Mouse (Mus musculus) right cerebral cortex, postnatal 36 days (tissue): Measurements from ENCODE around the gene Kif21b.

ENCODE experiments used
- DNase-seq, 2 experiments: peaks; one replicate each; pipeline ENCODE4 v3.0.0; 2022; ENCODE audit warnings: low spot score in 2 of 2, mixed read lengths in 1 of 2

The Kif21b gene

GRCm38 (mm10) chr1:136128944-136129589, 2.1 kb upstream of the Kif21b start:
- DNase-seq = no peak

- DNase-seq = no peak
Observed at GRCm38 (mm10) chr1:136130107-136130506, 1.1 kb upstream of the Kif21b start.

DNA sequence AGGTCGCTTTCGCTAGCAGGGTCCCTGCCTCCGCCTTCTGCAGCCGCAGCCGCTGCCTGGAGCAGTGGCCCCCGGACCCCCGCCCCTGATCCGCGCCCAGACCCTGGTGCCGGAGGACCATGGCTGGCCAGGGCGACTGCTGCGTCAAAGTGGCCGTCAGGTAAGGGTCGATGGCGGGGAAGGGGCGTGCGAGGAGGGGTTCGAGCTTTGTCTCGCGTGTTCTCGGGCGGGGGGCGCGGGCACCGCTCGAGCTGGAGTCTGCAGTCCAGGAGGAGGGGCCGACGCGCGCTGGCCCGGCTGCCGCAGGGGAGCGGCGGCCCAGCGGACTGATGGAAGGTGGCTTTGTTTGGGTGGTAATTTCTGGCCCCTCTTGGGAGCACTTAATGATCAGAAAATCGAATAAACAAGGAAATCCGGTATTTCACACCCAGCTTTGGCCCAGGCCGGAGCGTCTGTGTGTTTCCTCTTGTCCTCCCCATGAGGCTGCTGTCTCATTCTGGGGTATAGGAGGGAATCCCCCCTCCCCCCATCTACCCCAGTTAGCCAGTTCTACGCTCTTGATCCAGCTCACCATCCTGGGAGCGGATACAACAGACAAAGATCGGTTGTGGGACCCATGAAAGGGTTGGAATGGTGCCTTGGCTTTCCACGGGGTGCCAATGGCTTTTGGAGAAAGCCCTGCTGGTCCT, 558 bp downstream of the Kif21b start:
- DNase-seq = no peak

DNA sequence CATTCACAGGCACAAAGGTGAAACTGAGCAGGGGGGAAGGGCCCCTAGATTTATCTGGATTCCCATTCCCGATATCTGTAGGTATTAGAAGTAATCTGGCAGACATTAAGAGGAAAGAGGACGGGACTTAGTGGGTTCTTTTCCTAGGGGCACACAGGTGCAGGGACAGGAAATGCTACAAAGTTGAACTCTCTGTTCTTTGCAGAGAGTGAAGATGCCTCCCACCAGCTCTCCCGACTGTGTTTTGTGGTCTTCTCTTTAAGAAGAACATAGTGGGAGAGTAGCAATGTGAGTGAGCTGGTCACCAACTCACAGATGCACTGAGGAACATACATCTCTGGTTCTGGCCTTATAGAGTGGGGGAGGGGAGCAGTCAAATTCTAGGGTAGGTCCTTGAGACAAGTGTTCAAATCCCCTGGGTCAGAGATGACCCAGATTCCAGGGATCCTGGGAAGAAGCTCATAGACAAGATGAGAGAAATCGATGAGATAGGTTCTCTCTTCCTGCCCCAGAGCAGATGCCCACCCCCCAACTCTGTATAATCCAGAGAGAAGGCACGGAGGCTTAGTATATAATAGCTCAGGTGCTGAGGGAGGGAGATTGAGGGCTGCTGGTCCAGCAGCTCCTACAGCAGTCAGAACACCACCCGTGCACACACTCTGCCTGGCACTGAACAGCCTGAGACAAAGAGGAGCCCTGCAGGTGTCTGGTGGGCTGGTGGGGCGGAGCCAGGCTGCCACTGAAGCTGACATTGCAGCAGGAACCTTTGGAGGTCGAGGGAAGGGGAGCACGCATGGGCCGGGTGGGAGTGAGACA, 1.4 kb downstream of the Kif21b start:
- no peak for DNase-seq

DNA sequence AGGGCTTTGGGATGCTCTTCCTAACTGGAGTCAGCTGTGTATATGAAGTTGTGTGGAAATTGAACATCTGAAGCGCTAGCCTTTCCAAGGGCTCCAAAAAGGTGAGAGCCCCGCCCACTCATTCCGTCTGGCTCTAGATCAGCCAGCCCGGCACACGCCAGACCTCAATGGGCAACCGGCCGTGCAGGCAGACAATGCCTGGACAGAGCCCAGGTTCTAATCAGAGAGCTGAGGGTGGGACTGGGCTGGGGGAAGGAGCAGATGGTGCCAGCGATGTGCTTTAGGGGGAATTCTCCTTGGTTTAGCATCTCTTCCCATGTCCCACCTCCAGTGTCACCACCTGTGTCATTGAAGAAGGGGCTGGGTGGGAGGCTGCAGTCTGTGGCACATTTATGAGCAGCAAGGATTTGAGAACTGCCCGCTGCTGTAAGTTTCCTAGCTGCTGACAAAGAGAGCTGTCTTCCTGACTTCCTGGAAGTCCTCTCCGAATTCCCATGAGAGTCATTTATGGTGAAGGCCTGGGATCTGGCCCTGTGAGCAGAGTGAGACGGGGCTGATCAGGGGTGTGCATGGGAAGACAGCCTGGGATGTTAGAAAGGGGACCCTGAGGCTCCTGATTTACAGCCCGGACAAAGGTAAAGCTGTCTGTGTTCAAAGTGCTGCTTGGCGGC, 2.5 kb downstream of the Kif21b start:
- no peak for DNase-seq

GRCm38 (mm10) chr1:136134547-136134946, 3.4 kb downstream of the Kif21b start:
- no peak for DNase-seq

DNA sequence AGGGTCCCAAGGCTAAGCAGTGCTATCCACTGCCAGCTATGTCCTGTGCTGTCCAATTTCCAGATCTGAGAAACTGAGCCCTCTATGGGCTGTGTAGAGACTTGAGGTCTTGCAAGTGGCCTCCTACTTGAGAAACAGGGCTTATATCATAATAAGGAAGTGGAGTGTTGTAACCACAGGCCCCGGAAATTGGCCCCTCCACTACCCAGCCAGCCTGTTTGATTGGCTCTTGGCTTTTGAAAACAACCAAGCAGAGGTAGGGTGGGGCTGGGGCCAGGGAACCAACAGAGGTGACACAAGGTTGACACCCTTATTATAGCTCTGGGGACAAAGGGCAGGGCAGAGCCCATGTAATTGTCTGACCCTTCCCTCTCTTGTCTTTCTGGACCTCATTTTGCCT, 3.9 kb downstream of the Kif21b start:
- no peak for DNase-seq

DNA sequence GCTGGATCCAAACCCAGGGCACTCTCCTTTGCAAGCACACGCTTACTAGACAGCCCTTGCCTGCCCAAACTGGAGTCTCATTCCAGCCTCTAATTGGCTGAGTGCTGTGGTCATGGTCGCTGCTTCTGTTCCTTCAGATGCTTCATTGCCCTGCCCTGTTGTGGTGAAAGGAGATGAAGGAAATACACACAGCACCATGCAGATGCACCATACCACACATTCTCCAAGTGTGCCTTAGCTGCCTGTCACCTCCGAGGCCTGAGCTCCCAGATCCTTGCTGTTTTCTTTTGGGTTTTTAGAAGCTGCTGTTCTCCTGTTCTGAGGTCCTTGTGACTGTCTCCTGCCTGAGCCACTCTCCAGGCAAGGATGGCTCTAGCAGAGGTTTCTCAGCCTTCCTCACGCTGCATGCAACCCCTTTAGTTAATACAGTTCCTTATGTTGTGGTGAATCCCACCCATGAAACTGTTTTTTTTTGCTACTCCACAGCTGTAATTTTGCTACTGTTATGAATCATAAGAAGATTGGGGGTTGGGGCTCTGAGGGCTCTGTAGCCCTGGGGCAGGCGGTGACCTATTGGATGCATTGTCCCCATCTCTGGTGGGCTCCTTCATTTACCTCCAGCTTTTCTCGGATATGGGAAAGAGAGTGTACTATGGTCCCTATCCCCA, 4.7 kb downstream of the Kif21b start:
- DNase-seq = no peak

- no peak for DNase-seq
Observed at GRCm38 (mm10) chr1:136136547-136136946, 5.4 kb downstream of the Kif21b start.

- DNase-seq = no peak
Observed at GRCm38 (mm10) chr1:136137071-136137531, 5.9 kb downstream of the Kif21b start.

GRCm38 (mm10) chr1:136137575-136137974, 6.4 kb downstream of the Kif21b start:
- DNase-seq = no peak

DNA sequence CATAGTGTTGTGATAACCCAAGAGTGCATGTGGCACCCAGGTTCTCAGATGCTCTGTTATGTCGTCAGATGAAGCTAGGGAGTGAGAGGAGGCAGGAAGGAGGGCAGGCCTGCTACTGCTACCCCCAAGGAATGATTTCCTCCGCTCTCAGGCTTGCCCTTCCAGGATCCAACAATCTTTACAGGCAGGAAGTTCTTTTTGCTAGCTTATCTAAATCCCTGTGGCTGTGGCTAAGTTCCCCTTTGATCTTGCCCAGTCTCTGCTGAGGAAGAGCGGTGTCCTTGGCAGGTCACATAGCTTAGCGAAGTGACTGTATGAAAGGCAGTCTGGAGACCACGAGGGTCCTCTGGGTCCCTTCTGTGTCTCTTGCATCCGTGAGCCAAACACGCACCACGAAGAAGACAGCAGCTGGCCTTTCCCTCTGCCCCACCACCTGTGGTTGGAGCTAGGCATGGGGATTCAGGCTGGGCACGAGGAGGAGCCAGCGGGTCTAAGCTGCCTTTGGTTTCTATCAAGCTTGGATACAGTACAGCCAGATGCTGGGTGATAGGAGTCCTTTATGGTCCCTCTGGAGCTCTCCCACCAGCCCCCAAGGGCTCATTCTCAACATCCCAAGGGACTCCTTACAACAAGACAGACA, 7.1 kb downstream of the Kif21b start:
- DNase-seq = no peak

DNA sequence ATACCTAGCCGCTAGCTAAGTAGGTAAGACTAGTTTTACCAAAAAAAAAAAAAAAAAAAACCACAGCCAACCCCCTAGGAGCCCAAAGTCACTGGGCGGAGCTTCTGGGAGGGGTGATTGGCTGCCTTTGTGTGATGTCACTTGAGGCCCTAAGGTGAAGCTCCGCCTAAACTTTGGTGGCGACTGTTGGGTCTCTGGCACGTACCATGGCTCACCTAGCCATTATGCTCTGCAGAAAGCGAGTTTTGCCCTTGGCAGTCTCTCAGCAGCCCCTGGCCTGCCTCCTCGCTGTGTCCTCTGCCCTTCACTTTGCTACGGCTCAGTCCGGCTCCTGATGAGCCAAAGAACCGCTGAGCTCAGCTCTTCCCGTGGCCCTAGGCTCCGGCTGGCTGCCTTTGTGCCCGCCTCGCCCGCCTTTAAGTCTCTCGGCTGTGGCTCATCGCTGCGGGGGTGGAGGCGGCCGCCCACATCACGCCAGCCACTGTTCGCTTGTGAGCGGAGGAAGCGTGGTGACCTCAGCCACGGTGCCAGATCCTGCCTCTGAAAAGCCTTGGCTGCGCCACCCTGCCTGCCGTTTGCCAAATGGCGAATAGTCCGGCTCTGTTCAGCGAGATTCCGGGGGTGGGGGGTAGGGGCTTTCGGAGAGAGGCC, 8.9 kb downstream of the Kif21b start:
- DNase-seq = peak; percentile 87 to 88

- no peak for DNase-seq
Observed at GRCm38 (mm10) chr1:136141176-136141950, 10.2 kb downstream of the Kif21b start.

- peak in 1 of 2 experiments; percentile 67 for DNase-seq
Observed at GRCm38 (mm10) chr1:136142336-136142735, 11.1 kb downstream of the Kif21b start.

- peak; percentile 76 to 86 for DNase-seq
Observed at GRCm38 (mm10) chr1:136143514-136143913, 12.3 kb downstream of the Kif21b start.

- DNase-seq = no peak
Observed at GRCm38 (mm10) chr1:136149702-136150101, 18.5 kb downstream of the Kif21b start.

DNA sequence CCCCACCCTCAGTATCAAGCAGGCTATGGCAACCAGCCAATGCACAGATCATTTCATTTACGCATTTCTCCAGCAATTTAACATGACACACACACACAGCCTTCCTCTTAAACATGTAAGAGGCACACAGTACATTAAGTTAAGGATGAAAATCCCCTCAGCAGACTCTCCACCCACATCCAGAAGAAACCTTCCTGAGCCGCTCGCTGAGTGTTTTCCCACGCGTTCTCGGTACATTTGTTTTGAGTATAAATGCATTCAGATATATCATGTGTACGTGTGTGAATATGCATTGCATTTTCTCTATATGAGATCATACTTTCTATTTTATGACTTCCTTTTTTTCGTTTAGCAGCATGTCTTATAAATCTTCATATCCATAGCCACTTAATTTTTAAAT, 20.2 kb downstream of the Kif21b start:
- no peak for DNase-seq

DNA sequence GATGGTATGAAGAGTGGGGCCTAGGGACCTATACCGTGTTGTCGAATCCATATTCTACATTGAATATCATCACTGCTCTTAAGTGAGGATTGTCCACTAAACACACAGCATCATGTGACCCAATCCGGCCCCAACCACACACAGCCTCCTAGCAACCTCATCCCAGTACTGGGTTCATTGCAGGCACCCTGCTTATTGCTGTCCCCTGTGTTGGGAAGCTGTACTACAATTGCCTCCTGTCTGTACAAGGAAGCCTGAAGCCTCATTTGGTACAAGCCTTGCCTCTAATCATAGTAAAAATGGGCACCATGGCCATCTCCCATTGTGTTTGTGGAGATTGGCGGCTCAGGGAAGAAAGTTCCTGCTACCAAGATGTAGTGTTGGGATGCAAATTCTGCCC, 25.1 kb downstream of the Kif21b start:
- DNase-seq = no peak

DNA sequence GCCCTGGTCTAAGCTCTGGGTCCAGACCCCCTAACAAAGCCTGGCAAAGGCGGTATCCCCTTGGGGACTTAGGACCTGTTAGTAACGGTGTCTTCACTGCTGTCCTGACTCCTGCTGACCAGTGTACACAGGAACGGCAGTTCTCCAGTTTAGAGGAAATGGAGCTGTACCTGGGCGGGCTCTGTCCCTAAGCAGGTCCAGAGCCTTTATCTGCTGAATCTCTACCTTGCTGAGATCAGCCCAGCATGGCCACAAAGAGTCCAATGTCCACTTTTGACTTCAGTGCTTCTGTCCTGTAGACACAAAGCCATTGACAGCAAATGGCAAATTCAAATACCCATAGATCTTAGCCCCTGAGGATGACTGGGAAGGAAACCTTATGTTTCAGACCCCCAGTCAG, 25.8 kb downstream of the Kif21b start:
- DNase-seq = no peak
